Mouse (Mus musculus): ENCODE results near the gene Gm49721. TPM values are rescaled to one million over a fixed set of nuclear protein-coding genes. Genes with fewer than 3 reads are reported as not detected.
"Not testable (repeated sequence)": the region's sequence is repeated elsewhere in the genome, so short reads cannot be mapped to it uniquely, and the experiment has no call there.

Gene Gm49721
- polyA plus RNA-seq, 1 experiment: not detected

GRCm38 (mm10) chr17:7085469-7086168 is 106.9 kb downstream of the Gm49721 start:
- not testable (repeated sequence) for H3K4me3 ChIP-seq (ENCODE audit: insufficient read depth, low read length); H3K27ac ChIP-seq (ENCODE audit: insufficient read depth, low read length); H3K4me1 ChIP-seq (ENCODE audit: control insufficient read depth, insufficient read depth, low read length)

GRCm38 (mm10) chr17:7086836-7087235 is 108.1 kb downstream of the Gm49721 start:
- not testable (repeated sequence) for H3K27ac ChIP-seq (ENCODE audit: insufficient read depth, low read length); H3K4me3 ChIP-seq (ENCODE audit: insufficient read depth, low read length); H3K4me1 ChIP-seq (ENCODE audit: control insufficient read depth, insufficient read depth, low read length)

Other genes with a start within 250 kb of the Gm49721 start
- 18.3 and 20.9 TPM in 2 replicates for gene Ezr, start 196.1 kb upstream of the Gm49721 start, polyA plus RNA-seq (2011; ENCODE audit: insufficient read length, low read depth, missing spikeins)
- 17.4 and 21.0 TPM in 2 replicates for gene Rsph3b, start 30.2 kb upstream of the Gm49721 start, polyA plus RNA-seq (2011; ENCODE audit: insufficient read length, low read depth, missing spikeins)
- gene Tagap1, start 17.7 kb upstream of the Gm49721 start, polyA plus RNA-seq (2011; ENCODE audit: insufficient read length, low read depth, missing spikeins): 16.3 and 18.6 TPM in 2 replicates
- gene Rnaset2b, start 8.3 kb upstream of the Gm49721 start, polyA plus RNA-seq (2011; ENCODE audit: insufficient read length, low read depth, missing spikeins): 153 and 166 TPM in 2 replicates
- not detected in 2 replicates for gene Gm1604a, start 46.7 kb downstream of the Gm49721 start, polyA plus RNA-seq (2011; ENCODE audit: insufficient read length, low read depth, missing spikeins)
- gene Rps6ka2, start 191.2 kb downstream of the Gm49721 start, polyA plus RNA-seq (2011; ENCODE audit: insufficient read length, low read depth, missing spikeins): 21.5 and 22.4 TPM in 2 replicates